In genomic region chr11:114226553-114226952, GRCm38 (mm10) we compare ENCODE assay signal across 24 mouse cellular contexts.
A peak's percentile ranks its signal among the peaks of the same experiment; 100 is the strongest.
DNase-seq lines count a peak whose midpoint lies in the region; ATAC-seq and TF ChIP-seq lines count a peak whose summit lies in the region.
"Had no signal": no experiment of that assay in that cellular context is flagged by ENCODE, and none has a peak within 500 bp of the region (broad histone marks: within the 10 kb centered on the region; RNA-seq: fewer than 3 reads in every experiment).

No protein-coding gene starts in this region.

- intact Hi-C loops in left cerebral cortex, adult 2 months (cut with DNase I): no loop called here

- H3K4me2 ChIP-seq in midbrain, postnatal 0 days (ENCODE audit: low read depth, low read length, poor library complexity, severe bottlenecking): no peak overlapping the region
- H3K4me2 ChIP-seq: embryonic facial prominence, embryonic 12.5 days; forebrain, embryonic 13.5 days; heart, embryonic 15.5 days; limb, embryonic 15.5 days; midbrain, embryonic 13.5 days had no signal

- no peaks in the 10 kb centered on the region for H3K4me1 ChIP-seq in midbrain, postnatal 0 days (ENCODE audit: insufficient read depth, low read length)
- H3K4me1 ChIP-seq: embryonic facial prominence, embryonic 12.5 days; forebrain, embryonic 13.5 days; midbrain, embryonic 13.5 days had no signal

- peak; percentile 76 to 78 for DNase-seq in B cell, adult 2 months
- DNase-seq in T-cell, adult 2 months (ENCODE audit: low spot score): peak; percentile 10
- DNase-seq in thymus, postnatal 0 days (ENCODE audit: low spot score): peak; percentile 82
- no peak for DNase-seq in midbrain, postnatal 0 days (ENCODE audit: low spot score)
- DNase-seq in left cerebral cortex, adult 2 months (ENCODE audit: extremely low spot score in 1 of 2, low spot score in 2 of 2): no peak
- no peak for DNase-seq in adrenal gland, adult 8-10 months
- DNase-seq: cerebellum, adult 9-10 months; gastrocnemius, postnatal 14 days; heart, postnatal 4 days; kidney, adult 8-10 months; kidney, postnatal 14 days; lung, adult 18-20 months; lung, postnatal 4 days; right cerebral cortex, postnatal 14 days had no signal

- H3K36me3 ChIP-seq in midbrain, postnatal 0 days (ENCODE audit: insufficient read depth, low read length): no peaks in the 10 kb centered on the region
- H3K36me3 ChIP-seq: embryonic facial prominence, embryonic 12.5 days; heart, embryonic 15.5 days; limb, embryonic 15.5 days; midbrain, embryonic 13.5 days had no signal

- no peak overlapping the region for H3K9ac ChIP-seq in midbrain, postnatal 0 days (replicated peaks; ENCODE audit: low read length, poor library complexity, severe bottlenecking)
- H3K9ac ChIP-seq: embryonic facial prominence, embryonic 12.5 days; forebrain, embryonic 13.5 days; heart, embryonic 15.5 days; limb, embryonic 15.5 days; midbrain, embryonic 13.5 days had no signal

- TF ChIP-seq CTCF in midbrain, postnatal 0 days (IDR thresholded peaks at IDR 0.05): no peak
- TF ChIP-seq CTCF in left cerebral cortex, adult 2 months (IDR thresholded peaks at IDR 0.05): no peak

- WGBS in midbrain, postnatal 0 days: 90% methylated on average over 13 of the region's 13 CpGs

- H3K9me3 ChIP-seq in midbrain, postnatal 0 days (ENCODE audit: low read length): no peaks in the 10 kb centered on the region
- H3K9me3 ChIP-seq: embryonic facial prominence, embryonic 12.5 days; forebrain, embryonic 13.5 days had no signal

- no peak overlapping the region for H3K27ac ChIP-seq in midbrain, postnatal 0 days (ENCODE audit: low read depth, low read length)
- H3K27ac ChIP-seq in left cerebral cortex, adult 2 months: no peak overlapping the region
- H3K27ac ChIP-seq: embryonic facial prominence, embryonic 12.5 days; forebrain, embryonic 13.5 days; heart, embryonic 15.5 days; hindbrain, postnatal 0 days; layer of hippocampus, adult 2 months; limb, embryonic 15.5 days; midbrain, embryonic 13.5 days had no signal

- H3K4me3 ChIP-seq in midbrain, postnatal 0 days (ENCODE audit: low read depth, low read length): no peak overlapping the region
- no peak overlapping the region for H3K4me3 ChIP-seq in left cerebral cortex, adult 2 months
- H3K4me3 ChIP-seq: embryonic facial prominence, embryonic 12.5 days; erythroblast, embryonic 14.5 days; forebrain, embryonic 13.5 days; heart, embryonic 15.5 days; layer of hippocampus, adult 2 months; limb, embryonic 15.5 days; midbrain, embryonic 13.5 days had no signal

- H3K27me3 ChIP-seq in midbrain, postnatal 0 days (ENCODE audit: insufficient read depth, low read length): no peaks in the 10 kb centered on the region
- H3K27me3 ChIP-seq: embryonic facial prominence, embryonic 12.5 days; forebrain, embryonic 13.5 days; heart, embryonic 15.5 days; limb, embryonic 15.5 days; midbrain, embryonic 13.5 days had no signal

- peak; percentile 80 for ATAC-seq in megakaryocyte progenitor cell, adult 5-6 weeks (replicated peaks; ENCODE audit: poor library complexity)
- no peak for ATAC-seq in midbrain, postnatal 0 days (ENCODE audit: low FRiP score)
- ATAC-seq in inflammation-experienced regulatory T-cells, adult 6 months: no peak
- ATAC-seq: forebrain, embryonic 13.5 days; hindbrain, postnatal 0 days; midbrain, embryonic 13.5 days had no signal

Comparison
In these comparisons a context has a peak if more than half of its experiments do, and no peak if none do; other contexts are left out.
1. DNase-seq: peak in B cell, adult 2 months (2 of 2), T-cell, adult 2 months (single experiment) and thymus, postnatal 0 days (single experiment); none in midbrain, postnatal 0 days (single experiment), left cerebral cortex, adult 2 months (0 of 2) and adrenal gland, adult 8-10 months (single experiment).